Mouse (Mus musculus) right cerebral cortex, postnatal 14 days (tissue): ENCODE results near the gene Fmnl2.

ENCODE experiments used
- DNase-seq: peaks from one replicate; pipeline ENCODE4 v3.0.0; 2022

Fmnl2 gene

DNA sequence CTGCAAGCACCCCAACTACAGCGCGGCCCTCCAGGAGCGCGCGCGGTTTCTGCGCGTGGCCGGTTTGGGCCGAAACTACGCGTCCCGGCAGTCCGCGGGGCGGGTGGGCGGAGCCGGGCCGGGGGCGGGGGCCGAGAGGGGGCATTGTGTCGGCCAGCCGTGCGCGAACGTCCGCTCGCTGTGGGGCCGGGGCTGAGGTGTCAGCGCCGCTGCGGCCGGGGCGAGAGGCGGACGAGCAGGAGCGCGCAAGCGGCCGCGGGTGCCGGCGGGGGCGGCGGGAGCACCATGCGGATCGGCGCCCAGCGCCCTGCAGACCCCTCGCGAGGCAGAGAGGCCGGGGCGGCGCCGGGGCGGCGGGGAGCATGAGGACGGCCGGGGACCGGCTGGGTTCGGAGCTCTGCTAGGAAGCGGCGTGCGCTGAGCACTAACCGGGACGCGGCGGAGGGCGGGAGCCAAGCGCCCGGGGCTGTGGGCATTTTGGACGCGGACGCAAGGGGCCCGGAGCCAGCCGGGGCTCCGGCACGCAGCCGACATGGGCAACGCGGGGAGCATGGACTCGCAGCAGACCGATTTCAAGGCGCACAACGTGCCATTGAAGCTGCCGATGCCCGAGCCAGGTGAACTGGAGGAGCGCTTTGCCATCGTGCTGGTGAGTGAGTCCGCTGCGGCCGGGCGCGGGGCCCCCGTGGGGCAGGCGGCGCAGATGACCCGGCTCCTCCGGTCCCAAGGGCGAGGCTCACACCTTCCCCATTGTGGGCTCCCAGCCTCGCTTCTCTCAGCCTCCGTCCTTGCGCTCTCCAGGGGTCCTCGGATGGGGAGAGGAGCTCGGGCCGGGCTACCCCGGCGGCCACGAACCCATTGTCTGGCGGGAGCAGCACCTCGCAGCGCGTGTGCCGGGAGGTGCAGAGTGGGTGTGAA lies at the start of gene Fmnl2:
Gene Fmnl2 (plus strand): TSS at position 250 of the 918 bp plus-strand sequence.
- peak; percentile 77 for DNase-seq

DNA sequence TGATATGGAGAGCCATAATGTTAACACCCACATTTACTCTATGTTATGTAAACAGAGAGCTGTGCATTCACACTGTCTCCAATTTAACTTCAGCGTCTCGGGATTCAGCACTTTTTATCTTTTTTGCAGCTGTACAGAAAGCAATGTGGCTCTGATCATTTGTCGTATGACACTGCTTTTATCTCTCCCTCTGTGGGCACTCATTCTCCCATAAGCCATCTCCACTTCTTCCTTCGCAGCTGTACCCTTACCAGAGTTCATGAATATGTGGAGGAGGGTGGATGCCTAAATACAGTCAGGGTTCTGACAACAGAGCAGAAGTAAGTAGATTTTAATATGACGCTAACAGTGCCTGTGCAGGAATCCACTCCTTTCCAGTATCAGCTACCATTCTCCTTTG lies 47.7 kb upstream of the Fmnl2 start:
- no peak for DNase-seq

DNA sequence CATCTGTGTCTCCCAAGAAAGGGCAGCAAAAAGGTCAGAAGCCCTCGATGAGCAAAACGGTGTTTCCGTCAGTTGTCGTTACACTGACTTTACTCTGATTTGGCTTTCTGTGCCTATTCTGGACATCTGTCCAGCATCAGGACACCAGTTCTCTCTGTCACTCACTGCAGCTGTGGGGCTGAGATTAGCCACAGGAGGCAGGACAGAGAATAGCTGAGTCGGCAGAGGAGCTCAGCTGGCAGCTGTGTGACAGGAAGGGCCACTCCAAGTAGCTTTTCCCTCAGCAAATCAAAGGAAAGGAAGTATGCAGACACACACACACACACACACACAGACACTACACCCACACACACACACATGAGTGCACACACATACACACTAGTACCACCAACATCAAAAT lies 46.0 kb upstream of the Fmnl2 start:
- DNase-seq = peak; percentile 6

DNA sequence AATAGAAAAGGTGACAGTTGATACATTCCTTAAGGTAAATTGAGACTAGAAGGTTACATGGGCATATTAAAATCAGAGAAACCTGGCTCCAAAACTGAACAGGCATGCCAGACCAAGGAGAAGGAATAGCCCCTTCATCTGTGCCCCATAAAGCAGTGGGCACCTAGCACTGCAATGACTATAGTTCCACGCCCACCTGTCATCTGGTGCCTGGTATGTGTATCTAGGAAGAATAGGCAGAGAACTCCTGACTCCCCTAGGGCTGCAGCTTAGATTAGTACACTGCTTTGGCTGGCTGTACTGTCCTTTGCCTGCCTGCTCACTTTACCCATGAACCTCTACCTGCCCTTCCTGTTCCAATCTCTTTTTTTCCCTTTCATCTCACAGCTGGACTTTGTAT lies 40.3 kb upstream of the Fmnl2 start:
- DNase-seq = peak; percentile 5

DNA sequence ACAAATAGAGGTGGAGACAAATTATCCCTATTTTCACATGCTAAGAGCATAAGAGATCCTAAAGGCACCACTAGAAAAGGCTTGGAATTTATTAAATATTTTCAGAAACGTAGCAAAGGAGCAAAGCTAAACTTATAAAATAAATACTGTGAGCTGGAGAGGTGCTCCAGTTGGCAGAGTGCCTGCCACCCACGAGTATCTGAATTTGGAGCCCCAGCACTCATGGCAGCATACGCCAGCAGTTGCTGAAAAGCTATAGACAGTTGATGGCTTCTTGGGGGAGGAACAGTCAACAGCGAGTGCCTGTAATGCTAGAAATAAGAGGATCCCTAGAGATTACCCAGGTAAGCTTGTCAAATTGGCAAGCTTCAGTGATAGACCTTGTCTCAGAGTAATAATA lies 38.7 kb upstream of the Fmnl2 start:
- DNase-seq = peak; percentile 26

DNA sequence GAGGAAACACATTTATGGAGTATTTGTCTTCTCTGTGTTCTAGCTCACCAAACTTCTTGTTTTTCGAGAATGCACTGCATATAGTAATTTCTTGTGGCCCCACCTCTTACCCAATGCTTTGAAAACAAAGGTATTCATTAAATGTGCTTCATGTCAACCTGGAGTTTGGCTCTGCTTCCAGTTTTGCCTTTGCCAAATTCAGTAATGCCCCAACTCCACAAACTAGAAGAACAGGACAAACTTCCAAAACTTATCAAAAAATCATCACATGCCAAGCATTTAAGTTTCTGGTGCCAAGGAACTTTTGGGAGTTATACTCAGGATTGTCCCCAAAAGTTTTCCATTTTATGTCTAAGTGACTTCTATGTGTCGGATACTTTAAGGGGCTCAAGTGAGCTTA lies 35.4 kb upstream of the Fmnl2 start:
- DNase-seq = no peak

DNA sequence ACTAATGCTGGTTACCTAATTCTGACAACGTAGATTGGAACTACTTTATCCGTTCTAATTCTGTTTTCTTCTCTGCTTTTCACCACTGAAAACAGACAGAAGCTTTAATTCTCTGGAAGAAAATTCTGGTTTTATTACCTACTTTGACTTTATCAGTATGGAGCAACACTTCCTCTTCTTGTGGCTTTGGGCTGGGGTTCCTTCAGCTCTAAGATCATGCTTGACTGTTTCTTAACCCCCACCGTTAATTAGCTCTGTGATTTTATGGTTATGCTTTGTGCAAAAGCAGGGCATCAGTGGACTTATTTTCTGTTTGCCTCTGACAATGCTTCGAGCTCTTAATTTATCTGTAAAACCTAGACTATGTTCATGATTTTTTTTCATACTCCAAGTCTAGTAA lies 29.6 kb upstream of the Fmnl2 start:
- no peak for DNase-seq

DNA sequence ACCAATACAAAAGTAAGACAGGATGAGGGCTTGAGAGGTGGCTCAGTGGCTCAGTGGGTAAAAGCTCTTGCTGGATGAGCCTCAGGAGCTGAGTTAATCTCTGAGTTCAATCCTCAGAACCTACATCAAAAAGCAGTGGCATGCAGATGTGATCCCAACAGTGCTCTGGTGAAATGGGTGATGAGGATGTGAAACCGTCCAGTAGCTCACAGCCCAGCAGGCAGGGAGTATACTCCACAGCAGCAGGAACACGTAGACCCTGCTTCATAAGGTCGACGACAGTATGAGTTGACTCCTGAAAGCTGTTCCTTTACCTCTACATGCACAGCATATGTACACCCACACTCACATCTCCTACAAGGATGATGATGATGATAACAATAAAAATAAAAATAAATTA lies 27.1 kb upstream of the Fmnl2 start:
- DNase-seq = no peak

DNA sequence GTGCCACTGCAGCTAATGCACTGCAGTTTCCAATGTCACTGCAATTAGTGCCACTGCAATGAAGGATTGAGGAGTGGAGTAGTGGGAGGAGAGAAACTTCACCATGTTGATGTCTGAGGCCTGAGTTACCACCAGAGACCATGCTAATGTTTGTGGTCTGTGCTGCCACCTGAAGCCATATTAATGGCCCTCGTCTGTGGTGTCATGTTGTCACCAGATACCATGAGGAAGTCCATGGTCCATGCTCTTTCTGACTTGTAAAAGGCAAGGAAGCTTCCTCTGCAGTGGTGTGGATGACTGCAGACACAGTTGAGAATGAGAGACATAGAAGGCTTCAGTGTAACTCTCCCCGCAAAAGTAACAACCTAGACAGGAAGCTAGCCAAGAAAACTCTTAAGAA lies 26.1 kb upstream of the Fmnl2 start:
- DNase-seq = no peak

DNA sequence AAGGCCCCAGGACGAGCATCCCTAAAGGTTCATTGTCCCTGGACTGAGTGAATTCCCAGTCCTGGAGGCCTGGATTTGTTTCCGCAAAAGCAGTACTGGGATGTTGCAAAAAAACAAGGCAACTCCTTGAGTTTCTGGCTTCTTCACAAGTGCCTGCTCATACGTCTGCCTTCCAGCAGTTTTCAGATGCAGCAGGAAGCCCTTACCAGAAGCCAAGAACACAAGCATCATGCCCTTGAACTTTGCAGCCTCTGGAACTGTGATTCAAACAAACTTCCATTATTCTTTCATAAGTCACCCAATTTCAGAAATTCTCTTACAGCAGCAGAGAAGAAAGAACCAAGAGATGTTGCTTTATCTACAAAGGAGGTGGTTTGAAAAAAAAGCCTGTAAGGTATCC lies 21.9 kb upstream of the Fmnl2 start:
- DNase-seq = no peak

DNA sequence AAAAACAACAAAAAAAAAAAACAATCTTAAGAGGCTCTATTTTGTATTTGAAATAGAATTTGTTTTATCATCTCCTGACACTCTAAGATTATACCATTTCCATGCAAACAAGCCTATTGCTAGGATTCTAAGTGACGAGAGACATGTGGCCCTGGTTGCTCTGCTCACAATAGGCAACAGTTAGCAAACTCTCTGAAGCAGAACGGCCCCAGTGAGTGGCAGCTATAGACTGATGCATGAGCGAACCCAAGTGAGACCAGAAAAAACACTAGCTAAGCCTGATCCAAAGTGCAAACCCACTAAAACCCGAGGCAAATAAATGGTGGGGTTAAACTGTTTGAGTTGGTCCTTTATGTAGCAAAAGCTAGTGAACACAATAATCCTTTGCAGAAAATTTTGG lies 18.6 kb upstream of the Fmnl2 start:
- DNase-seq = no peak

DNA sequence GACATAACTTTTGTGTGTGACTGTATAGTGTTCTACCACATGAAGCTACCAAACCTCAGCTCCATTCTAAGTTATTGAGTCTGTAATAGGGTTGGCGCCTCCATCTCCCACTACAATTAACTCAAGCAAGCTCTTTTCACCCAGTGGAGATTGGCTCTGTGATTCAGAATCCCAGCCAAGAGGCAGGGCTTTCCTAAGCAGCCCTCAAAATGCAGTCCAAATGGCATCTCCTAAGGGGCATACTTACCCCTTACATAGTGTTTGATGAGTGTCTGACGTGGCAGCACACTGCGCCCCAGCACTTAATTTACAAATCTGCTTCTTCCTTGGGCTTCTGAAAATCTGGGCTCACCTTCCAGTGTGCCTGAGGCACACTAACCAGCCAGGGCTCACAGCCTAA lies 17.8 kb upstream of the Fmnl2 start:
- DNase-seq = no peak

DNA sequence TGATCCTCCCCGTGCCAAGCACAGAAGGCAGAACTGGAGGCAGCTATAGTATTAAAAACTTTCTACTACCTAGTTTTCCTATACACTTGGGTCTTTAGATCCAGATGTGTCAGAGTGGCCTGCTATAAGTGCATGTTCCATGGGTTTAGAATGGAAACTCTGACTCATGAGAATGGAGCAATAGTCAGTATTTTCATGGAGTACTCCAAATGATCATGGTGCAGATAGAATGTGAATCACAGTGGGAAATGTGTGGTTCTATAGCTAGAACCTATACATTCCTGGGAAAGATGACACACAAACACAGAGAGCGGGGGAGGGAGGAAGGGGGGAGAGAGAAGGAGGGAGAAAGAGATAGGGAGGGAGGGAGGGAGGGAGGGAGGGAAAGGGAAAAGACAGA lies 13.8 kb upstream of the Fmnl2 start:
- no peak for DNase-seq

DNA sequence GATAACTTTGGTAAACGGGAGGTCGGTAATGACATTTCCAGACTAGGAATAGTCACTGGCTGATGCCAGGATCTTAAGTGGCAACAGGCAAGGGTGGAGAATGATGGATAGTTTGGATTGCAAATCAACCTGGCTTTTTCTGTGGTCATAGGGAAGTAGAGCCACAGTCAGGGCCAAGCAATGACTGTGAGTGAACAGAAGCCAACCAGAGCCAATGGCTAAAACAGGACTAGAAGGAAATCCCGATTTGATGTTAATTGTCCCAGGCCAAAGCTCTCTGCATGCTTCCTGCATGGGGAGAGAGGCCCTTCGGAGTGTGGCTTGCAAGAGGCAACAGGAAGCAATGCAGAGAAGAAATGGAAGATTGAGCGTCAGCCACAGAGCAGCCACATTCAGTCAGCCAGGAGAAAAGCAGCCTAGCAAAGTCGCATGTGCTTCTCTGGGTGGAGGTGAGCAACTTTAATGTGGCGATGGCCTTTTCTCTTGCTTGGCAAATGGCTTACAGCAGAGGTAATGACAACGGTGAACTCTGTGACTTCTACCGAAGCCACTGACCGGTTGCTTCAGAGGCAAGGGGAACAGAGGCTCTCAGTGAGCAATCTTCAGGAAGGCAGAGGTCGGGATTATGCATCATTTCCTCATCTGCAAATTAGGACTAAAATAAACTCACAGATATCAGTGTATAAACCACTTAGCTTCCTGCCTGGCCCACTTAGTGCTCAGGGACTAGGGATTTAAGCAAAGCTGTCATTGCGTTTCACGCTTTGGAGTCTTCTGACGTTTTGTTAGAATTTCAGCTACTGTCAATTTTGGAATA lies 12.5 kb upstream of the Fmnl2 start:
- DNase-seq = no peak

DNA sequence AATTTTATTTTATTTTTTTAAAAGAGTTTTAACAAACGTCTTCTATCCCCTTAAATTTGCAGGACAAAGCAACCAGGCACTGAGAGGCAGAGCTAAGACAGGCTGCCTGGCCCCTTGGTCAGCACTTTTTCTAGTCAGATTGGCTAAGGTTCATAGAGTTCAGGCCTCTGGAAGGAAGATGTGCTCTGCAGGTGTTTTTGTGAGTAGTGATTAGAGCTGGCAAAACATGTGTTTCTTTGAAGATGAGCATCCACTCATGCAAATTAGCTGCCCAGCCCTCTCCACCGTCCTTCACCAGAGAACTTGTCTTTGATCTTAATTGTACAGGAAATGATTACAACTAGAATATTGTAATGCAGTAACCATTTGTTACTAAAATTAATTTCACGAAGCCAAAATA lies 11.2 kb upstream of the Fmnl2 start:
- DNase-seq = no peak

DNA sequence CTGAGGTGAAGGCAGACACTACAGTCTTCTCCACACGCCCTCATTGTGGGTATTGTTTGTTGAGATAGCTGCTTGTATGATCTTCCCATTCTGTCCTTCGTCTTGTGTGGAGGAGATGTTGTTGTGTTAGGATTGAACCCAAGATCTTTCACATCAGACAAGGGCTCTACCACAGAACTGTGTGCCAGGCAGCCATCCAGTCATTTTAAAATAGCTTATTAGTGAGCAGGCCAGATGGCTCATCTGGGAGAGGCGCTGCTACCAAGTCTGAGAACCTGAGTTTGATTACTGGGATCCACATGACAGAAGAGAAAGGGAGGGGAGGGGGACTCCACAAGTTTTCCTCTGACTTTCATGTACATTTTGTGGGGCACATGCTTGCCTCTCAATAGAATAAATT lies 8.6 kb upstream of the Fmnl2 start:
- no peak for DNase-seq

DNA sequence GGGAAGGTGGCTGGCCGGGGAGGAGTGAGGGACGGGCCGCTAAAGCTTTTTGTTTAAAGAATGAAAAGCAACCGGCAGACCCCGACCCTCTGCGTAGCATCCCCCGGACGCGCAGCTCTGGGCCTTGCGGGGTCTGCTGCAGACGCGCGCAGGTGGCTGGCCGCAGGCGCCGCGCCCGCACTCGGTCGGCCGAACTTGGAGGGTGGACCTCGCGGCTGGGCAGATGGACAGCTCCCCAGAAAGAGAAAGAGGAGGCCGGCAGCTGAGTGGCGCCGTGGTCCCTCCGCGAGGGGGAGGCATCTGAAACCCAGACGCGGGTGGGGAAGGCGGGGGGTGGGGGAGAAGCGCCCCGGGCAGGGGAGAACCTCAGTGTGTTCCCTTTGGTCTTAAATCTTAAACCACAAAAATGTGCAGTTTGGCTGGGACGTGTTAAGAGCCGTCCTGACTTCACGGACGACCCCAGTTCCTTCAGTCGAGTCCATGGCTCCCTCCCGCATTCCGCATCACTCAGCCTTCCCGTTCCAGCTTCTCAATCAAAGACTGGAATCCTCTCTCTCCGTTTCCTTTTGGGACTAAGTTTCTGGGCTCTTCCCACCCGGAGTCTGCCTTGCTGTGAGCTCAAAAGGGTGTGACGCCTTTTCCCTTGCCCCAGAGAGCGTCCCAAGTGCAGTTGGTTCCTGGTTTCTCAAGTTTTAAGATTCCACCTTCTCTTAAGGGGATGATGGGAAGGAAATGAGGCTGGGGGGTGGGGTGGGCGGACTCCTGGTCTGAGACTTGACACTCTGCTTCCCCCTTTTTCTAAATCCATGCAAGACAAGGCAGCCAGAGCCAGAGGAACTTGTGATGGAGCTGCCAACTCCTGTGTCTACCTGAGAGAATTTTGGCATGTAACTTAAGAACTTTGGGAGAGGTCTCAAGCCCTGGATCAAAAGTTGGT lies 1.1 kb downstream of the Fmnl2 start:
- DNase-seq = peak; percentile 42

DNA sequence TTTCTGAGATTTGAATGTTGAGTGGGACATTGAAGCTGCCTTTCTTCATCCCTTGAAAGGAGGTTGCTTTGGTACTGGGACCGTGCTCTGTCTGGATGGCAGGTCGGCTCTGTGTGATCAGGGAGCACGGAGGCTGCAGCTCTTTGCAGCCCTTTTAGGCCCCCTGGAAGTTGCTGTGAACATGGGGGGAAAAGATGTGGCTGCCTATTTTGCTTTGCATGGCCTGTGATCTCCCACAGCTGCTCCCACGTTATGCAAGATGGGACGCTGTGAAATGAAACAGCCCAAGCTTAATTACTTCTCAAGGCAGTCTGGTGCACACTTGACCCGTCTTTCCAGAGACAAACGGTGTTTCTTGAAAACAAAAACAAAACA lies 1.8 kb downstream of the Fmnl2 start:
- DNase-seq = no peak

DNA sequence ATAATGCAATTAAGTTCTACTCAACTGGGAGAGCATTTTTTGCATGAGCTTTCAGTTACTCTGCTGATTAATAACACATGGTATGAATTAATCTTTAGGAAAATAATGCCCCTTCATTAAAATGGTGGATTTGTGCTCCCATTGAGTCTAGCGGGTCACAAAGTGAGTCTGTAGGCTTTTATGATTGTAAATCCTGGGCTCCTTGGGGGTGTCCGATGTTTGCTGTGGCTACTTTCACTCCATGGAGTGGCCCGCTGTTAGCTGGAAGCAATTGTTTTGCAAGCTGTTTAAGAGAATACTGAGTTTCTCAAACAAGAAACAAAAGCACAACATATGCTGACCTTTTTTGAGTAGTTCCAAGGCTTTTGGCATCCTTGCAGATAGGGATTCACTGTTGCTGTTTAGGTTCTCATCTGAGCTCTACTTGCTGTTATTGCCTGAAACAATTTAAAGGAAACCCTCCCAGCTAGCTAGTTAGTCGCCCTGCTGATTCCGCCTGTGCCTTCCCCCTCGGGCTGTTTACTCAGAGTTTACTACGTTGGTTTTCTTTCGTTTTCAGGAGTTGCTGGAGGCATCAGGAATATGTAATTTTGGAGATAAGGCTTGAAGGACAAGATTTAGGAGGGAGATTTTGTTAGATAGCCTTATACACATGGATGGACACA lies 2.6 kb downstream of the Fmnl2 start:
- DNase-seq = no peak

DNA sequence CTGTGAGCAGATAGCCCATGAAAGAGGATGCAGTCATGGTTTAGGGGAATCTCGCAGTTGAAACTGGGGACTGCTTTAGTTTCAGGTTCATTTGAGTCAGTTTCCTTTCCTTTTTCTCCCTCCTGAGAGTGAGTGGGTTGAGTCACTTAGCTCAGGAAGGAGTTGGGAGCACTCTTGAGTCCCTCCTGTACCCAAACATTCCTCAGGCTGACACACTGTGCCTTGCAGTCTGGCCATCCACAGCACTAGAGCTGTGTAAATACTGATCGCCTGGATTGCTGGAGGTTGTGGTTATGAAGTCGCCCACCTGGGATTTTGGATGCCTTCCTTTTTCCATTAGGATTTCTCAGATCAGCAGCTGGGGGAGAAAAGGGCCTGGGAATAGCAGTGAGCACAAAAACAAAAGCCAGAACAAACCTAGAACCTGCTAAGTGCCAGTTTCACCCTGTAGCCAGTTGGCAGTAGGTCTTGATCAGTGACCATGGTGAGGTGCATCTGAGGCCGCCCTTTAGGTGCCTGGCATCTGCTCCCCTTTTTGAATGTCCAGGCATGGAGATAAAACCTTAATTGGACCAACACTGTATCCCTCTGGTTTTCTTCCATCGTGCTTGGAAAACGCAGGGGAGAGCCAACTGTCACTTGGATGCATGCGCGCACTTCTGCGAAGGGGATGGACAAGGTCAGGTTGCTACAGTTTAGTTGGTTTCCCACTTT lies 4.5 kb downstream of the Fmnl2 start:
- no peak for DNase-seq

DNA sequence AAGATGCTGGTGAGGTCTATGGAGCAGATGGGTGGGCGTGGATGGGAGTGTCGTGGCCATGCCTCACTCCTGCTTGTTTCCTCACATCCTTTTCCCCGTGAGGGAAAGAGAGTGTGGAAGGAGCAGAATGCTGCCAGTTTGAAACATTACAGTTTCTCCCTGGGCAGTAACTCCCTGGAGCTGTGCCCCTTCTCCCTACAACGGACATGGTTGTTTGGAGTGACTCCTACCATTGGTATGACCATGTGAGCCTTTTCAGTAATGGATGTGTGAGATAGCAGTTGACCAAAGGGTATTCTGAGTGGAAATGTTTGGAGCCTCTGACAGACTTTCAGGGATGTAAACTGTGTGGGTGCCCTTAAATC lies 5.1 kb downstream of the Fmnl2 start:
- no peak for DNase-seq

DNA sequence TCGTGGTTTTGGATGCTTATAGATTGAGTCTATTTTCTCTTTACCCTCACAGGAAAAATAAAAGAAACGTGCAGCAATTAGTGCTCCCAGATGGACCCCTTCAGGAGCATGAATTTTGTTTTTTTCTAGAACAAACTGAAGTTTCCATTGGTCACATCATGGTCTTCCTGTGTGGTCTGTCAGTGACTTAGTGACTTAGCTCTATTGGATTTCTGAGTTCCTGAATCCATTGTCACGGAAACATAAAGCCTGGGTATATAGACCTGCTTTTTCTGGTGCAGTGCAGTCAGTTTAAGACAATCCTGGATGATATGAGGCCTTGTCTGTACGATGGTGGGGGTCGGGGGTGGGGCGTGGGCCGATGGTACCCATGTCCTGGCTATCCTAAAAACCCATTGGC lies 7.0 kb downstream of the Fmnl2 start:
- DNase-seq = no peak
